8 mouse cellular contexts compared by ENCODE assay signal in genomic region chr5:114130211-114130605, GRCm38 (mm10). TPM values are rescaled to one million over a fixed set of nuclear protein-coding genes. Genes with fewer than 3 reads are reported as not detected.
DNase-seq lines count a peak whose midpoint lies in the region; ATAC-seq and TF ChIP-seq lines count a peak whose summit lies in the region.

Gene Ung, plus strand, starts transcription at chr5:114130386.

- peak within 1 kb of the TSS; percentile 94 for H3K4me2 ChIP-seq in forebrain, postnatal 0 days (ENCODE audit: low read depth)

- peak within 1 kb of the TSS; percentile 96 for H3K4me3 ChIP-seq in layer of hippocampus, adult 2 months
- H3K4me3 ChIP-seq in forebrain, postnatal 0 days (ENCODE audit: low read depth, low read length) = peak within 1 kb of the TSS; percentile 61

- no peaks in the 10 kb centered on the region for H3K9me3 ChIP-seq in forebrain, postnatal 0 days (ENCODE audit: low read length)

- DNase-seq in layer of hippocampus, adult 2 months (ENCODE audit: low spot score in 2 of 2) = no peak
- no peak for DNase-seq in layer of hippocampus, postnatal 36 days
- DNase-seq in c-Kit-positive CD71-positive TER-119-positive erythroid progenitor cells, embryonic 14.5 days (ENCODE audit: low spot score) = peak; percentile 40
- peak; percentile 79 for DNase-seq in forebrain, postnatal 0 days
- DNase-seq in lung, adult 18-20 months = peak; percentile 28 to 31
- peak; percentile 74 for DNase-seq in retina, postnatal 1 day
- no peak for DNase-seq in urinary bladder, postnatal 10 days (ENCODE audit: low spot score)

- no peak for TF ChIP-seq CTCF in layer of hippocampus, adult 2 months (conservative IDR thresholded peaks at IDR 0.05)
- no peak for TF ChIP-seq CTCF in forebrain, postnatal 0 days (IDR thresholded peaks at IDR 0.05; ENCODE audit: low read depth)

- H3K27me3 ChIP-seq in forebrain, postnatal 0 days (ENCODE audit: insufficient read depth, low read length) = no peaks in the 10 kb centered on the region

- H3K36me3 ChIP-seq in forebrain, postnatal 0 days (ENCODE audit: insufficient read depth) = no peaks in the 10 kb centered on the region

- H3K9ac ChIP-seq in forebrain, postnatal 0 days = peak within 1 kb of the TSS; percentile 48

- peak within 1 kb of the TSS; percentile 43; the same call in 1 of the 2 replicates for H3K27ac ChIP-seq in layer of hippocampus, adult 2 months
- H3K27ac ChIP-seq in forebrain, postnatal 0 days (ENCODE audit: low read depth, low read length) = peak within 1 kb of the TSS; percentile 22; the same call in 1 of the 2 replicates

- WGBS in forebrain, postnatal 0 days = under 1% methylated on average over 28 of the region's 29 CpGs

- ATAC-seq in forebrain, postnatal 0 days = peak; percentile 49
- ATAC-seq in inflammation-experienced regulatory T-cells, adult 6 months = peak; percentile 1

- peaks cover 4% of the 10 kb centered on the region; the same call in 1 of the 2 replicates for H3K4me1 ChIP-seq in forebrain, postnatal 0 days (ENCODE audit: insufficient read depth)

RNA-seq across cellular contexts. Expression of gene Ung, which starts in this region (rescaled TPM):
- total RNA-seq in layer of hippocampus, adult 2 months (2021) = 1 to 10 TPM; 2.4 to 2.5 TPM
- total RNA-seq in layer of hippocampus, postnatal 36 days (2021) = 1 to 10 TPM; 2.0 to 3.6 TPM
- 6.7 and 7.8 TPM in 2 replicates for total RNA-seq in forebrain, postnatal 0 days (2014; rRNA removed)
- 7.5 and 9.1 TPM in 2 replicates for polyA plus RNA-seq in forebrain, postnatal 0 days (2015; fragmentation: Nextera tagmentation; extraction: Ambion mirVana)
- polyA plus RNA-seq in inflammation-experienced regulatory T-cells, adult 6 months (2017; shearing (Covaris generic)) = 1 to 10 TPM; 7.8 to 9.1 (median 8.5) TPM

Comparison
In these comparisons a context has a peak if more than half of its experiments do, and no peak if none do; other contexts are left out.
1. DNase-seq: peak in c-Kit-positive CD71-positive TER-119-positive erythroid progenitor cells, embryonic 14.5 days (single experiment), forebrain, postnatal 0 days (single experiment), lung, adult 18-20 months (2 of 2) and retina, postnatal 1 day (single experiment); none in layer of hippocampus, adult 2 months (0 of 2), layer of hippocampus, postnatal 36 days (0 of 2) and urinary bladder, postnatal 10 days (single experiment).